Mouse (Mus musculus): Measurements from ENCODE around the gene Ucma. TPM values are rescaled to one million over a fixed set of nuclear protein-coding genes. Genes with fewer than 3 reads are reported as not detected.

Gene Ucma
- polyA plus RNA-seq, 2 experiments = 4.2 to 9.9 TPM

DNA sequence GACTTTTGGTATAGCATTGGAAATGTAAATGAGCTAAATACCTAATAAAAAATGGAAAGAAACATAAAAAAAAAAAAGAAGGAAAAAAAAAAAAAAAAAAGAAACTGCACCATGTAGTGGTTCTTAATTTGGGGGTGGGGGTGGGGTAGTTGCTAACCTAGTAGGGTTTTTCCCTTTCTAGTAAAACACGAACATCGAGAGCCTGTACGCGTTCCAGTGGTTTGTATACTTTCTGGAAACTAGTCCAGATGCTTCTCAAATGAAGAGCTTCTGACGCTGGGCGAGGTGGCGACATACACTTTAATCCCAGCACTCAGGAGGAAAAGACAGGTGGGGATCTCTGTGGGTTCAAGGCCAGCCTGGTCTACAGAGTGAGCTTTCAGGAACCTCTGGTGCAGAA lies 41.0 kb downstream of the Ucma start:
- no peak for ATAC-seq (ENCODE audit: low FRiP score, low read depth)
- no peak for TF ChIP-seq POLR2A (IDR thresholded peaks at IDR 0.05; ENCODE audit: borderline replicate concordance, extremely low read depth, insufficient read depth, insufficient read length)
- H3K9me3 ChIP-seq (ENCODE audit: control insufficient read depth, low read length) = no peaks in the 10 kb centered on the region
- DNase-seq (ENCODE audit: low spot score) = no peak
- no peak overlapping the region for H3K27ac ChIP-seq (replicated peaks; ENCODE audit: low read depth, low read length)
- H3K9ac ChIP-seq (ENCODE audit: low read depth, low read length, severe bottlenecking) = no peak overlapping the region
- H3K4me1 ChIP-seq (ENCODE audit: control insufficient read depth, insufficient read depth, low read length) = 0 out of 2 replicates have a peak, but pooled peaks cover under 1% of the 10 kb centered on the region
- 92% methylated on average over 7 of the region's 7 CpGs for WGBS
- no peak overlapping the region for H3K4me2 ChIP-seq (replicated peaks; ENCODE audit: low read depth, low read length, severe bottlenecking)
- no peaks in the 10 kb centered on the region for H3K36me3 ChIP-seq (ENCODE audit: control insufficient read depth, insufficient read depth, low read length)
- H3K27me3 ChIP-seq (ENCODE audit: control insufficient read depth, insufficient read depth, low read length) = no peaks in the 10 kb centered on the region
- H3K4me3 ChIP-seq (replicated peaks; ENCODE audit: low read length) = no peak overlapping the region

DNA sequence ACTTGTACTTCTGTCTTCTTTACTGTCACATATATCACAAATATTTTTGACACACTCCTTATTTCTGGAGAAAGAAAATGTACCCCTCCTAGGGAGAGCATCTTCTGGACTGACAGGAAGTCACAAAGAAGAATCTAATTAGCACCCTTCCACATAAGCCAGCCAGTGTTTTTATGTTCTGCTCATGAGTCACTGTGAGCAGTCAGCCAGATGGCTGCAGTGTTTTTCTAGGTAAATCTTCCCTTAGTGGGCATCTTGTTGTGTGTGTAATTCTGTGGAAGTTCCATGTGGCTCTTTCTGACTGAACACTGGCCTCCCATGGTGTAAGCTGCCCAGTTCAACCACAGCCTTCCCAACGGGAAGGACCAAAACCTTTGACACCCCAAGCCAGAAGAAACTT lies 43.8 kb downstream of the Ucma start:
- H3K9me3 ChIP-seq (ENCODE audit: control insufficient read depth, low read length) = no peaks in the 10 kb centered on the region
- 59% methylated on average over 1 of the region's 1 CpGs for WGBS
- no peaks in the 10 kb centered on the region for H3K36me3 ChIP-seq (ENCODE audit: control insufficient read depth, insufficient read depth, low read length)

GRCm38 (mm10) chr2:5023275-5023674 lies 47.4 kb downstream of the Ucma start:
- ATAC-seq (ENCODE audit: low FRiP score, low read depth) (no peak), DNase-seq (ENCODE audit: low spot score) (no peak)
- 72% methylated on average over 2 of the region's 2 CpGs for WGBS
- TF ChIP-seq POLR2A (IDR thresholded peaks at IDR 0.05; ENCODE audit: borderline replicate concordance, extremely low read depth, insufficient read depth, insufficient read length) = no peak
- Histone ChIP-seq H3K4me3 (replicated peaks; ENCODE audit: low read length) (no peak overlapping the region), H3K4me2 (replicated peaks; ENCODE audit: low read depth, low read length, severe bottlenecking) (no peak overlapping the region), H3K4me1 (ENCODE audit: control insufficient read depth, insufficient read depth, low read length) (no peaks in the 10 kb centered on the region), H3K9ac (ENCODE audit: low read depth, low read length, severe bottlenecking) (no peak overlapping the region), H3K27me3 (ENCODE audit: control insufficient read depth, insufficient read depth, low read length) (no peaks in the 10 kb centered on the region), H3K27ac (replicated peaks; ENCODE audit: low read depth, low read length) (no peak overlapping the region), H3K9me3 (ENCODE audit: control insufficient read depth, low read length) (no peaks in the 10 kb centered on the region), H3K36me3 (ENCODE audit: control insufficient read depth, insufficient read depth, low read length) (no peaks in the 10 kb centered on the region)

More for the DNA sequence above, 43.8 kb downstream of the Ucma start:
- Histone ChIP-seq H3K27me3 (ENCODE audit: control insufficient read depth, insufficient read depth, low read length) (no peaks in the 10 kb centered on the region), H3K4me2 (replicated peaks; ENCODE audit: low read depth, low read length, severe bottlenecking) (no peak overlapping the region), H3K27ac (replicated peaks; ENCODE audit: low read depth, low read length) (no peak overlapping the region), H3K4me3 (replicated peaks; ENCODE audit: low read length) (no peak overlapping the region), H3K9ac (ENCODE audit: low read depth, low read length, severe bottlenecking) (no peak overlapping the region), H3K4me1 (ENCODE audit: control insufficient read depth, insufficient read depth, low read length) (no peaks in the 10 kb centered on the region)
- DNase-seq (ENCODE audit: low spot score) (no peak), ATAC-seq (ENCODE audit: low FRiP score, low read depth) (no peak)
- no peak for TF ChIP-seq POLR2A (IDR thresholded peaks at IDR 0.05; ENCODE audit: borderline replicate concordance, extremely low read depth, insufficient read depth, insufficient read length)

- no peak overlapping the region for H3K4me3 ChIP-seq (replicated peaks; ENCODE audit: low read length)
- no peak overlapping the region for H3K4me2 ChIP-seq (replicated peaks; ENCODE audit: low read depth, low read length, severe bottlenecking)
- no peak for ATAC-seq (ENCODE audit: low FRiP score, low read depth)
- 54% methylated on average over 14 of the region's 14 CpGs for WGBS
- no peak for TF ChIP-seq POLR2A (IDR thresholded peaks at IDR 0.05; ENCODE audit: borderline replicate concordance, extremely low read depth, insufficient read depth, insufficient read length)
- H3K4me1 ChIP-seq (ENCODE audit: control insufficient read depth, insufficient read depth, low read length) = no peaks in the 10 kb centered on the region
- no peak overlapping the region for H3K27ac ChIP-seq (replicated peaks; ENCODE audit: low read depth, low read length)
- no peak overlapping the region for H3K9ac ChIP-seq (ENCODE audit: low read depth, low read length, severe bottlenecking)
- H3K9me3 ChIP-seq (ENCODE audit: control insufficient read depth, low read length) = no peaks in the 10 kb centered on the region
- no peaks in the 10 kb centered on the region for H3K27me3 ChIP-seq (ENCODE audit: control insufficient read depth, insufficient read depth, low read length)
- no peaks in the 10 kb centered on the region for H3K36me3 ChIP-seq (ENCODE audit: control insufficient read depth, insufficient read depth, low read length)
- no peak for DNase-seq (ENCODE audit: low spot score)
Measured at GRCm38 (mm10) chr2:5023699-5024399, 47.9 kb downstream of the Ucma start.

DNA sequence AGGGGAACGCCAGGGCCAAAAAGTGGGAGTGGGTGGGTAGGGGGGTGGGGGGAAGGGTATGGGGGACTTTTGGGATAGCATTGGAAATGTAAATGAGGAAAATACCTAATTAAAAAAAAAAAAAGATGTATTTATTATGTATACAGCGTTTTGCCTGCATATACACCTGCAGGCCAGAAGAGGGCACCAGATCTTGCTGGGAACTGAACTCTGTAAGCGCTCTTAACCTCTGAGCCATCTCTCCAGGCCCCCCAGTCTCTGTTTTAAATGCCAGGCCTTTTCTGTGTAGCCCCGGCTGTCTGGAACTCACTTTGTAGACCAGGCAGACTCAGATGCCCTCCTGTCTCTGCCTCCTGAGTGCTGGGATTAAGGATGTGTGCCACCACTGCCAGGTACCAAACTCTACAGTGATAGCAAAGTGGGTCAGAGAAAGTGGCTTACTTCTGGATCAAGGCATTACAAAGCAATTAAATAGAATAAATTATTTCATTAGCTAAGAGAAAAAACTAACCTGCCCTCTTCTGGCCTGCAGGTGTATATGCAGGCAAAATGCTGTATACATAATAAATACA lies 49.3 kb downstream of the Ucma start:
- TF ChIP-seq POLR2A (IDR thresholded peaks at IDR 0.05; ENCODE audit: borderline replicate concordance, extremely low read depth, insufficient read depth, insufficient read length) = no peak
- H3K27ac ChIP-seq (replicated peaks; ENCODE audit: low read depth, low read length) = no peak overlapping the region
- no peak overlapping the region for H3K4me2 ChIP-seq (replicated peaks; ENCODE audit: low read depth, low read length, severe bottlenecking)

More for the DNA sequence above, 49.3 kb downstream of the Ucma start:
- H3K36me3 ChIP-seq (ENCODE audit: control insufficient read depth, insufficient read depth, low read length) = no peaks in the 10 kb centered on the region
- ATAC-seq (ENCODE audit: low FRiP score, low read depth) = no peak
- DNase-seq (ENCODE audit: low spot score) = no peak
- 47% methylated on average over 3 of the region's 4 CpGs for WGBS
- no peaks in the 10 kb centered on the region for H3K9me3 ChIP-seq (ENCODE audit: control insufficient read depth, low read length)
- no peaks in the 10 kb centered on the region for H3K27me3 ChIP-seq (ENCODE audit: control insufficient read depth, insufficient read depth, low read length)
- H3K9ac ChIP-seq (ENCODE audit: low read depth, low read length, severe bottlenecking) = no peak overlapping the region
- H3K4me1 ChIP-seq (ENCODE audit: control insufficient read depth, insufficient read depth, low read length) = no peaks in the 10 kb centered on the region
- H3K4me3 ChIP-seq (replicated peaks; ENCODE audit: low read length) = no peak overlapping the region
